Mouse (Mus musculus) right cerebral cortex, postnatal 14 days (tissue): ENCODE results near the gene Brf1.

ENCODE experiments used
- DNase-seq: peaks from one replicate; pipeline ENCODE4 v3.0.0; 2022

Brf1 gene

GRCm38 (mm10) chr12:112937906-112938305 lies 62.6 kb downstream of the Brf1 start:
- DNase-seq: no peak

GRCm38 (mm10) chr12:112932647-112933046 lies 67.9 kb downstream of the Brf1 start:
- DNase-seq: no peak

- peak; percentile 77 for DNase-seq
Observed at GRCm38 (mm10) chr12:112929562-112930352, 70.7 kb downstream of the Brf1 start, which contains the start of gene Jag2. Jag2 (minus strand) TSS chr12:112929776.

GRCm38 (mm10) chr12:112928401-112929241 lies 71.9 kb downstream of the Brf1 start:
- DNase-seq: peak; percentile 71

GRCm38 (mm10) chr12:112927265-112927664 lies 73.2 kb downstream of the Brf1 start:
- DNase-seq: no peak

- DNase-seq: no peak
Observed at GRCm38 (mm10) chr12:112925950-112926349, 74.6 kb downstream of the Brf1 start.

- DNase-seq: no peak
Observed at GRCm38 (mm10) chr12:112922541-112922940, 78.0 kb downstream of the Brf1 start.

- no peak for DNase-seq
Observed at GRCm38 (mm10) chr12:112921518-112921917, 79.0 kb downstream of the Brf1 start.

GRCm38 (mm10) chr12:112917906-112918305 lies 82.6 kb downstream of the Brf1 start:
- DNase-seq: no peak

GRCm38 (mm10) chr12:112917486-112917885 lies 83.0 kb downstream of the Brf1 start:
- DNase-seq: no peak

- no peak for DNase-seq
Observed at GRCm38 (mm10) chr12:112916698-112917400, 83.7 kb downstream of the Brf1 start.

GRCm38 (mm10) chr12:112915587-112915986 lies 84.9 kb downstream of the Brf1 start:
- no peak for DNase-seq

- no peak for DNase-seq
Observed at GRCm38 (mm10) chr12:112914527-112914926, 86.0 kb downstream of the Brf1 start.

- no peak for DNase-seq
Observed at GRCm38 (mm10) chr12:112912951-112913745, 87.4 kb downstream of the Brf1 start.

GRCm38 (mm10) chr12:112911701-112912100 lies 88.8 kb downstream of the Brf1 start:
- no peak for DNase-seq
